Mouse (Mus musculus) thymus, adult 2 months (tissue): ENCODE data around the gene Phf23.

Source experiments
- CTCF ChIP-seq: fragments of 200-500 bp; IDR thresholded peaks from 2 replicates; pipeline ENCODE4 v1.5.1; 2012; ENCODE audit warnings: mild to moderate bottlenecking, control low read depth, low read length, moderate library complexity, borderline replicate concordance; ENCODE audit not compliant: control insufficient read depth, poor library complexity, insufficient read depth; ENCODE audit errors: extremely low read depth
- POLR2A ChIP-seq: fragments of 200-500 bp; IDR thresholded peaks from 2 replicates; pipeline ENCODE4 v1.6.1; 2012; ENCODE audit warnings: mild to moderate bottlenecking, low read length, control low read depth, moderate library complexity; ENCODE audit not compliant: control insufficient read depth, poor library complexity, insufficient read depth; ENCODE audit errors: extremely low read depth

DNA sequence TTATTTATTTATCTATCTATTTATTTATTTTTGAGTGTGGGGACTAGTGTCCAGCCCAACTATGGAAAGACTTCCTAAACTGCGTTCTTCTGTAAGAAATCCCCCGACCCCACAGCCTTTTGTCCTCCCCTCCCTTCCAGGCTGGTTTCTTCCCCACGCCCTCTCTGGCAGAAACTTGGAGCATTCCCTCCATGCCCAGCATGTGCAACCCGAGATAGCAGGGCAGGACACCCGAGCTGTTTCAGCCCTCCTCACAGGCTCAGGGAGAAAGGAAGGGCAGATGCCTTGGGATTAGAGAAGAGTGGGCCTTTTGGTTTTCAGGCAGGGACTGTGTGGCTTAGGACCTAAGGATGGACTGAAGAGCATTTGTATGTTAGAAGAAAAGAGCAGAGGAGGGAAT, 12.7 kb upstream of the Phf23 start:
- TF ChIP-seq CTCF (no peak), POLR2A (no peak)
